Mouse (Mus musculus): ENCODE data around the gene Npat. TPM values are rescaled to one million over a fixed set of nuclear protein-coding genes. Genes with fewer than 3 reads are reported as not detected.
A peak's percentile ranks its signal among the peaks of the same experiment; 100 is the strongest.

Gene Npat
- polyA plus RNA-seq, 1 experiment from 2014 or later, result 16.9 TPM

DNA sequence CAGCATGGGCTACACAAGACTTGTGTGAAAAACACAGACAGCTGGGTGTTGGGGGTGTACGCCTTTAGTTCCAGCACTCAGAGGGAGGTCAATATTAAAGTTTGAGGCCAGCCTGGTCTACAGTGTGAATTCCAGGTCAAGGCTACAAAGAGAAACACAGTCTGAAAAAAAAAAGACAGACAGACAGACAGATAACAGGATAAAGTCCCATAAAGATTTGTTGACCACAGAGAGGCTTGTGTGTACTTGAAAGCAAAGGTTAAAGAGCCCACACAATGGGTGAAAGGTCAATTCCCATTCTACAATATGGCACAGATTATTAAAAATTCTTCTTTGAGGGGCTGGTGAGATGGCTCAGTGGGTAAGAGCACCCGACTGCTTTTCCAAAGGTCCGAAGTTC, 70.3 kb downstream of the Npat start:
- 89% methylated on average over 3 of the region's 3 CpGs for WGBS
- ATAC-seq (ENCODE audit: insufficient read depth, low FRiP score), result no peak
- no peak overlapping the region for H3K27ac ChIP-seq (ENCODE audit: low read length)

GRCm38 (mm10) chr9:53607816-53608215, 71.0 kb downstream of the Npat start:
- WGBS, result 87% methylated on average over 4 of the region's 4 CpGs
- no peak overlapping the region for H3K4me2 ChIP-seq (ENCODE audit: low read depth, low read length)

More for the DNA sequence above, 70.3 kb downstream of the Npat start:
- Histone ChIP-seq H3K36me3 (ENCODE audit: control insufficient read depth, insufficient read depth, low read length) (no peaks in the 10 kb centered on the region), H3K4me3 (replicated peaks; ENCODE audit: low read length) (no peak overlapping the region), H3K4me1 (ENCODE audit: control insufficient read depth, insufficient read depth, low read length) (peaks cover 11% of the 10 kb centered on the region; the same call in 1 of the 2 replicates), H3K4me2 (ENCODE audit: low read depth, low read length) (no peak overlapping the region), H3K9me3 (replicated peaks; ENCODE audit: control insufficient read depth, low read length) (no peaks in the 10 kb centered on the region), H3K27me3 (ENCODE audit: control insufficient read depth, insufficient read depth, low read length) (no peaks in the 10 kb centered on the region), H3K9ac (ENCODE audit: low read length) (no peak overlapping the region)

GRCm38 (mm10) chr9:53609306-53609967, 72.6 kb downstream of the Npat start:
- H3K4me3 ChIP-seq (replicated peaks; ENCODE audit: low read length), result peak overlapping the region; percentile 84
- H3K9ac ChIP-seq (ENCODE audit: low read length), result peak overlapping the region; percentile 92
- no peaks in the 10 kb centered on the region for H3K27me3 ChIP-seq (ENCODE audit: control insufficient read depth, insufficient read depth, low read length)
- no peak overlapping the region; the same call in 1 of the 2 replicates for H3K27ac ChIP-seq (ENCODE audit: low read length)
- H3K36me3 ChIP-seq (ENCODE audit: control insufficient read depth, insufficient read depth, low read length), result no peaks in the 10 kb centered on the region
- H3K4me1 ChIP-seq (ENCODE audit: control insufficient read depth, insufficient read depth, low read length), result 0 out of 2 replicates have a peak, but pooled peaks cover 7% of the 10 kb centered on the region
- ATAC-seq (ENCODE audit: insufficient read depth, low FRiP score), result no peak
- H3K9me3 ChIP-seq (replicated peaks; ENCODE audit: control insufficient read depth, low read length), result no peaks in the 10 kb centered on the region
- 65% methylated on average over 12 of the region's 12 CpGs for WGBS
- H3K4me2 ChIP-seq (ENCODE audit: low read depth, low read length), result peak overlapping the region; percentile 81

More at GRCm38 (mm10) chr9:53607816-53608215, 71.0 kb downstream of the Npat start:
- Histone ChIP-seq H3K9ac (ENCODE audit: low read length) (no peak overlapping the region), H3K4me3 (replicated peaks; ENCODE audit: low read length) (no peak overlapping the region), H3K9me3 (replicated peaks; ENCODE audit: control insufficient read depth, low read length) (no peaks in the 10 kb centered on the region), H3K27ac (ENCODE audit: low read length) (no peak overlapping the region), H3K27me3 (ENCODE audit: control insufficient read depth, insufficient read depth, low read length) (no peaks in the 10 kb centered on the region), H3K36me3 (ENCODE audit: control insufficient read depth, insufficient read depth, low read length) (no peaks in the 10 kb centered on the region), H3K4me1 (ENCODE audit: control insufficient read depth, insufficient read depth, low read length) (peaks cover 11% of the 10 kb centered on the region; the same call in 1 of the 2 replicates)
- ATAC-seq (ENCODE audit: insufficient read depth, low FRiP score), result no peak

DNA sequence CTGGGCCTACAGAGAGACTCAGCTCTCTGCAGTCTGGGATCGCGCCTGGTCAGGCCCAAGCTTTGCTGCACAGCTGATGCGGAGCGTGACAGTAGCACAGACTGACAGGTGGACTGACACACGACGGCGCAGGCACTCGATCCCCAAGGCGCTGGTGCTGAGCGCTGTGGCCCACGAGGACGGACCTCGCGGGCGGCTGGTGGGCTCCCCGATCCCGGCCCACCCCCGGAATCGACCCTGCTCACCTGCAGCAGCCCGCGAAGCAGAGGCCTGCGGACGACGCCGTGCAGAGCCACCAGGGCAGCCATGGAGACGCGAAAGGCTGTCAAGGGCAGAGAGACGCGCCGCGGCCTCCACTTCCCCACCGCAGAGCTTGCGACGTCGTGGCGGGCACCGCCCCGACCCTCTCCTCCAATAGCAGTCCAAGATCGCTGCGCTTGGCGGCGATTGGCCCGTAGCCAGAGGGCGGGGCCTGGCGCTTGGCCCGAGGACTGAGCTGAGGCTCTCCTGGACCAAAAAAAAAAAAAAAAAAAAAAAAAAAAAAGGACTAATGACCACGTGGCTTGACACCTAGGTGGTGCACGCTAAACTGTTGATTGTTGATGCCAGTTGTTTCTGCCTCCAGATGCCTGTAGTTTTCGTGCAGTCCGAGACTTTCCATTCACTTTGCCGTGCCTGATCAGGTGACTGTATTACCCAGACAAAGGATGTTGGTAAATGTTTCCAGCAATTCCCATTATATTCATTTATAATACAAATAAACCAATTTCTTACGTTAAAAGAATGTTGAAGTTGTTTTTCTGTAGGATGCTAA, 73.3 kb downstream of the Npat start, which contains the start of gene Acat1:
Acat1 (minus strand) TSS at position 415 of the 814 bp plus-strand sequence.
- H3K4me3 ChIP-seq (replicated peaks; ENCODE audit: low read length), result peak within 1 kb of the TSS; percentile 84
- peak; percentile 98 for ATAC-seq (ENCODE audit: insufficient read depth, low FRiP score)
- no peaks in the 10 kb centered on the region for H3K27me3 ChIP-seq (ENCODE audit: control insufficient read depth, insufficient read depth, low read length)
- H3K9ac ChIP-seq (ENCODE audit: low read length), result peak within 1 kb of the TSS; percentile 92
- 0 out of 2 replicates have a peak, but pooled peaks cover 7% of the 10 kb centered on the region for H3K4me1 ChIP-seq (ENCODE audit: control insufficient read depth, insufficient read depth, low read length)
- WGBS, result 3% methylated on average over 52 of the region's 52 CpGs
- no peaks in the 10 kb centered on the region for H3K36me3 ChIP-seq (ENCODE audit: control insufficient read depth, insufficient read depth, low read length)
- H3K4me2 ChIP-seq (ENCODE audit: low read depth, low read length), result peak within 1 kb of the TSS; percentile 81
- no peaks in the 10 kb centered on the region for H3K9me3 ChIP-seq (replicated peaks; ENCODE audit: control insufficient read depth, low read length)
- peak within 1 kb of the TSS; percentile 58; the same call in 1 of the 2 replicates for H3K27ac ChIP-seq (ENCODE audit: low read length)

DNA sequence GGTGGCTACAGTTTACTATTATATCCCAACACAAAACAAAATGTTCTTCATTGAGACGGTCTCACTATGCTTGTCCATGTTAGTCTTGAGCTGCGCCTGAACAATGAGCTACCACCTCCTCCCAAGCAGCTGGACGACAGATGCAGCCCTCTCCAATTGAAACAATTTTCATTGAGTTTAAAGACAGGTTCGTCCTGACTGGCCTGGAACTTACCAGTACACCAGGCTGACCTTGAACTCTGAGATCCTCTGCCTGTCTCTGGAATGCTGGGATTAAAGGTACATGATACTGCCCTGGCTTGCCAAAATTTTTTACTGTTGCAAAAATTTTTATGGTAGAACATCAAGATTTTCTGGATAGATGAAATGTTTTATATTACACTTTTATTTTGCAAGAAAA, 77.4 kb downstream of the Npat start:
- no peak for ATAC-seq (ENCODE audit: insufficient read depth, low FRiP score)
- 84% methylated on average over 4 of the region's 4 CpGs for WGBS
- Histone ChIP-seq H3K36me3 (ENCODE audit: control insufficient read depth, insufficient read depth, low read length) (no peaks in the 10 kb centered on the region), H3K4me3 (replicated peaks; ENCODE audit: low read length) (no peak overlapping the region), H3K27ac (ENCODE audit: low read length) (no peak overlapping the region), H3K9ac (ENCODE audit: low read length) (no peak overlapping the region), H3K27me3 (ENCODE audit: control insufficient read depth, insufficient read depth, low read length) (no peaks in the 10 kb centered on the region), H3K9me3 (replicated peaks; ENCODE audit: control insufficient read depth, low read length) (no peaks in the 10 kb centered on the region), H3K4me1 (ENCODE audit: control insufficient read depth, insufficient read depth, low read length) (0 out of 2 replicates have a peak, but pooled peaks cover 3% of the 10 kb centered on the region), H3K4me2 (ENCODE audit: low read depth, low read length) (no peak overlapping the region)

DNA sequence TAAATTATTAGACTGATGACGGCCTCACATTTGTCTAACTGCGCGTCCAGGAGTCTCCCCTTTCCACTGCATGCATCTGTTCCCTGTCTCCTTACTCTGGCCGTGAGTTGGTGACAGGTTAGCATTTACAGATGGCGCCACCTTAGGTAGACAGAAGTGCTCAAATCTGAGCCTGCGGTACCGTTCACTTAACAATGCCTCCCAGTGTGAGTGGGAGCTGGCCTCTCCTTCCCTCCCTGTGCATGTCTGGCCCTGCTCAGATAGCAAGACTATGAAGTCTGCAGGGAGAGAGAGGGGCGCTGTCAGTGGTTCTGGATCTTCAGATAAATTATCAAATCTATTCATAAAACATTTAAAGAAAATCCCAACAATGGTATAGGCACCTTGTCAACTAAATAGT, 78.4 kb downstream of the Npat start:
- Histone ChIP-seq H3K9ac (ENCODE audit: low read length) (no peak overlapping the region), H3K27me3 (ENCODE audit: control insufficient read depth, insufficient read depth, low read length) (no peaks in the 10 kb centered on the region), H3K36me3 (ENCODE audit: control insufficient read depth, insufficient read depth, low read length) (peaks cover 3% of the 10 kb centered on the region; the same call in 1 of the 2 replicates), H3K27ac (ENCODE audit: low read length) (no peak overlapping the region), H3K4me2 (ENCODE audit: low read depth, low read length) (no peak overlapping the region), H3K4me3 (replicated peaks; ENCODE audit: low read length) (no peak overlapping the region), H3K4me1 (ENCODE audit: control insufficient read depth, insufficient read depth, low read length) (no peaks in the 10 kb centered on the region), H3K9me3 (replicated peaks; ENCODE audit: control insufficient read depth, low read length) (no peaks in the 10 kb centered on the region)
- 72% methylated on average over 8 of the region's 8 CpGs for WGBS
- ATAC-seq (ENCODE audit: insufficient read depth, low FRiP score), result no peak

Other genes starting within 250 kb of the Npat start
- 9.1 and 9.9 TPM in 2 replicates for gene Exph5, start 235.4 kb upstream of the Npat start, polyA plus RNA-seq (2015; fragmentation: Nextera tagmentation; extraction: Ambion mirVana)
- gene Kdelc2, start 153.0 kb upstream of the Npat start, polyA plus RNA-seq (2015; fragmentation: Nextera tagmentation; extraction: Ambion mirVana), result 33.5 and 33.7 TPM in 2 replicates
- gene 4930550C14Rik, start 134.7 kb upstream of the Npat start, polyA plus RNA-seq (2015; fragmentation: Nextera tagmentation; extraction: Ambion mirVana), result 0.45 and 1.1 TPM in 2 replicates
- gene Atm, start 307 bp upstream of the Npat start, polyA plus RNA-seq (2015; fragmentation: Nextera tagmentation; extraction: Ambion mirVana), result 10.9 and 13.1 TPM in 2 replicates
- gene Acat1, start 73.3 kb downstream of the Npat start, polyA plus RNA-seq (2015; fragmentation: Nextera tagmentation; extraction: Ambion mirVana), result 120 and 141 TPM in 2 replicates
- gene Cul5, start 133.0 kb downstream of the Npat start, polyA plus RNA-seq (2015; fragmentation: Nextera tagmentation; extraction: Ambion mirVana), result 21.8 and 22.3 TPM in 2 replicates
- gene Rab39, start 169.2 kb downstream of the Npat start, polyA plus RNA-seq (2015; fragmentation: Nextera tagmentation; extraction: Ambion mirVana), result 0.40 and 0.51 TPM in 2 replicates
- gene Slc35f2, start 234.5 kb downstream of the Npat start, polyA plus RNA-seq (2015; fragmentation: Nextera tagmentation; extraction: Ambion mirVana), result 7.9 and 9.4 TPM in 2 replicates